Mouse (Mus musculus): ENCODE results near the gene Upb1.
"Not testable (repeated sequence)": the region's sequence is repeated elsewhere in the genome, so short reads cannot be mapped to it uniquely, and the experiment has no call there.

Upb1 gene

DNA sequence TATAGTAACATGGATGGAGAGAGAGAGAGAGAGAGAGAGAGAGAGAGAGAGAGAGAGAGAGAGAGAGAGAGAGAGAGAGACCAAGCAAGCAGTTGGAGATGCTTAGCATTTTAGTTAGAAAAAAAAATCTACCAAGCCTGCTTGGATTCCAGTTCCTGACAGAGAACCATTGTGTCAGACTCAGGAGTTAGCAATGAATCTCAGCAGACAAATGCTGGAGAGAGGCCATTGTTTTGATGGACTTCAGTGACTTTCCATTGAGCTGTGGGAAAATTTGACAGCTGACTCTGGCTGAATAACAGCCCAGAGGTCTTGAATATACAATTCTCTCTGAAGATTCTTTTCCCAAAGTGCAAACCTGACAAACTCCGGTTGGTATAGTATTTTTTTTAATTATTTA, 56.9 kb downstream of the Upb1 start:
- peak; percentile 47 for DNase-seq

DNA sequence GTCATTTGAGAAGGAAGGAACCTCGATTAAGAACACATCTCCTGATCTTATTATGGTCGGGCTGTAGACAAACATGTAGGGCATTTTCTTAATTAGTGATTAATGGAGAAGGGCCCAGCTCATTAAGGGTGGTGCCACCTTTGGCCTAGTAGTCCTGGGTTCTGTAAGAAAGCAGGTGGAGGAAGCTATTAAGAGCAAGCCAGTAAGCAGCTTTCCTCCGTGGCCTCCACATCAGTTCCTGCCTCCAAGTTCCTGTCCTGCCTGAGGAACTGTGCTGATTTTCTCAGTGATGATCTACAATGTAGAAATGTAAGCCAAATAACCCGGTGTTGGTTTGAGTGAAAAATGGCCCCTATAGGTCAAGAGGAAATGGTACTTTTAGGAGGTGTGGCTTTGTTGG, 57.4 kb downstream of the Upb1 start:
- DNase-seq: no peak

DNA sequence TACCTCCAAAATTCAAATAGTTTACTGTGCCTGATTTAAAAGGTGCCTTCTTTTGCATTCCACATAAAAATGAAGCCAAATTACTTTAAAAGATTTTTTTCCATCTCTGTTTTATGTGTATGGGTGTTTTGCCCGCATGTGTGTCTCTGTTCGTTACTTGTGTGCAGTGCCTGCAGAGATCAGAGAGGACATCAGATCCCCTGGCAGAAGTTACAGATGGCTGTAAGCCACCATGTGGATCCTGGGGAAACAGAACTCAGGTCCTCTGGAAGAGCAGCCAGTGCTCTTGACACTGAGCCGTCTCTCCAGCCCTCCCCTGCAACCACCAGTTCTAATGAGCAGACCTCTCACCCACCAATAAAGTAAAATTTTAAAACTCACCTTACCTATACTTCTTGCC, 61.8 kb downstream of the Upb1 start:
- DNase-seq: no peak

DNA sequence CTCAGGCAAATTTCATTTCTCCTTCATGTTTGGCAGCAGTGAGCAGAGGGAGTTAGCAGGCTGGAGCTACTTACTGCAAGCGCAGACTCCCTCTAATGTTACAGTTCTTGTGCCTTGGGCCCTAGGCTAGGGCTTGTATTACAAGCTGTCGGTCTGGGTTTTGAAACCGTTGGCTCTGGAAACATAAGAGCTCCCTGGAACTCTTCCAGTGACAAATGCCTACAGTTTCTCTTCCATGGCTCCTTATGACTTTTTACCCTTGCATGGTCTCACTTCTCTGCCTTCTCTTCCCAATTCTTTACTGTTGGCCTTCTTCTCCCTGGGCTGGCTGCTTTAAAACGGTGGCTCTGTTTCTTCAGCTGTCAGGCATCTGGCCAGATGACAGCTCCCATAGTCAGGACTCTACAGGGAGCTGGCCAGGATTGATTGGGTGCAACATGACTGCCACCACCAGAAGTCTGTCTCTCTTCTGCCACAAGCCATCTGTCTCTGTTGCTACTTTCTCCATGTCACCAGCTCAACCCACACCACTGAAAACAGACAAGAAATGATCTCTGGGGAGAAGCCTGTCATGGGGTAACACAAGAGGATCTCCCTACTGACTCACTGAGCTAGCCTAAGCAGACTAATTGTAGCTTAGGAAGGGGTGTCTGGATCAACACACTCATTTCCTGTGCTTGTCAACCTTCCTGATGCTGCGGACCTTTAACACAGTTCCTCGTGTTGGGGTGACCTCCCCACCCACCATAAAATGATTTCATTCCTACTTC, 65.1 kb downstream of the Upb1 start:
- no peak for DNase-seq

DNA sequence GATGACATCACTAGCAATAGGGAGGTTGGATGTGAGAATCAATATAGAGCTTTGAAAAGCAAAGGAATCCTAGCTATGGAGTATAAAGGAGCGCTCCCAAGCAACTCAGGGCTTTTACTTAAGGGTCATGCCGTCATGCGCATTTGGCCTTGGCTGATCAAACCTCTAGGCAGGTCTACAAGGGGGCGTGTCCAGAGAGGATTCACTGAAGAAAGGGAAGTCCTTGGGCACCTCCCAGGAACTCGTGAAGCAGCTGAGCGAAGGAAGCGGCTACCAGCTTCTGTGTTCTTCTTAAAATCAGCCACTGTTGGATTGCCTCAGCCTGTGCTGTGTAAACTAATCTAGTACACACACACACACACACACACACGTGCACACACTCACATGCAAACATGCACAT, 72.5 kb downstream of the Upb1 start:
- DNase-seq: no peak

DNA sequence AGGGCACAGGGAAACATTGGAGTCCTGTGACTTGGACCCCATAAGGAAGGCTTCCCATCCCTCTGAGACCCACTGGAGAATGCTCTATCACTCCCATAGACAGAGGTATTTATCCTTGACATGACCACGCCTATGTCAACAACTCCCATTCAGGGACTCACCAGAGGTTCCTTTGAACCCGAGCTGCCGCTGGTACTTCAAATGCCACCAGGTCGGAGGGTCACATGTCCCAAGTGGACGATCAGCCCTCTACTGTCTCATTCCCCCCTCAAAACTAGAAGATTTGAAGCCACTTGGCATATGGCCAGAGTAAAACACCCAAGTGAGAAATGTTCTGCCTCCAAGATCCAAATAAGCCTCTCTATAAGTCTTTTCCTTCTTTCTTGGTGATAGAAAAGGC, 73.7 kb downstream of the Upb1 start:
- DNase-seq: no peak

DNA sequence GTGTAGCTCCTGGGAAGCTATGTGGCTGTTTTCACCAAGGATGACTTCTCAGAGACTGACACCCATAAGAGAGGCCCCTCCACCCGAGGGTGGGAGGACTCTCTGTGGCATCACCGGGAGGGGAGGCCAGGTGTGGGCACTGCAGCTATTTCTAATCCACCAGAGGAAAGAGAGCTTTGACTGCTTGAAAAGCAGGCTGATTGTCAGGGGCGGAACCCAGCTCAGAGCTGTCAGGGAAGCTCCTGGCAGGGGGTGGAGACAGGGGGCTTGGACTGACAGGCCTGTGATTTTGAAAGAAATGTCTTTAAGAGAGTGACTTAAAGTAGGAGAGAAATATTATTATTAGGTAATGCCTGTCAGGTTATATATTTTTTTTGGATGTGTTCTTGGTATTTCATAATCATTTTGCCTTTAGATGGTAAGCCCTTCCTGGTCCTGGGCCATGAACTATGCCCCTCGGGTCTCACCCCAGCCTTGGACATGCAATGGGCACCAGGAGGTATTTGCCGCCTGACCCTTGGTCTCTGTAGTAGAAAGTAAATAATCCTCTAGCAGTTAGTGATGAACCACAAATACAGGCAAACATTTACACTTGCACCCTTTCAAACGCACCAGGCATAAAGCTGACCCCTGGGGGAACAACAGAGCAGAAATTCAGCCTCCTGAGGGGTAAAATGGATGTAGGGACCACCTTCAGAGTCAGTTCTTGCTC, 74.4 kb downstream of the Upb1 start:
- not testable (repeated sequence) for DNase-seq

DNA sequence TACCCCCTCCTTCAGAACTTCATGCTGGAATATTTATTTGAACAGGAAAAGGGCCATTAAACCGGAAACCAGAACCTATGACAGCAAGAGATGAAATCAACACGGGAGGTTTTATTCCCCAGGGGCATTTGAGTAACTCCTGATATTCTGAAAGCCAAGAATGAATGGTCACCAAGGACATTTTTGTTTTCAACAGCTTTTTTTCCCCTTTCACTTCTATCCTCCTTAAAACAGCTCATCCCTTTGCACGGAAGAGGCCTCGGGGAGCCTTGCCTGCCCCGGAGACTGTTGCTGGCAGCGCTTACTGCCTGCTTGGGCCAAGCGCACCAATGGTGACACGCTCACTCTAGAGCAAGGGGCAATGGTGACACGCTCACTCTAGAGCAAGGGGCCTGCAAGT, 76.1 kb downstream of the Upb1 start:
- DNase-seq: no peak

DNA sequence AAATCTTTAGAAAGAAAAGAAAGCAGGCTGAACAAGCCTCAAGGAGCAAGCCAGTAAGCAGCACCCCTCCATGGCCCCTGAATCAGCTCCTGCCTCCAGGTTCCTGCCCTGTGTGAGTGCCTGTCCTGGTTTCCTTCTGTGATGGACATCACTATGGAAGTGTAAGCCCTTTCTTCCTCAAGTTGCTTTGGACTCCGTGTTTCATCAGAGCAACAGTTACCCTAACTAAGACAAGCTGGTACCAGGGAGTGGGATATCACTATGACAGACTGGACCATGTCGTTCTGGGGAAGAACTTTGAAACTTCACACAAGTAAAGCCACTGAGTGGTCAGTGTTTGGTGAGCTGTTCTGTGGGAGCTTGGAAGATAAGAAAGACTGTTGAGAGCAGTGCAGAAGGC, 79.0 kb downstream of the Upb1 start:
- no peak for DNase-seq

DNA sequence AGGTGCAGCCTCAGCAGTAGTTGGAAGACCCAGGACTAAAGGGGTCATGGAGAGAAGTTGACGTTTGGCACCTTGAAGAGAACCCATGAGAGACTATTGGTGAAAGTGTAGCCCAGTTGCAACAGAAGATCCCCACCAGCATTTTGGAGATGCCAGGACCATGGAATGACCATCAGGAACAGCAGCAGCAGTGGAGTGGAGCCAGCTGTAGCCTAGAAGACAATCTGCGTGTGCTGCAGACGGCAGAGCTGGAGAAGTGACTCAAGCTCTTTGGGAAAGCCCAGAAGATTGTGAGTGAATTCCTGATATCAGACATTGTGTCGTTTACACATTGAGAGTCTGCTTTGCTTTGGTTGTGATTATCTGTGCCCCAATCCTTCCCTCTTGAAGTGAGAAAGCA, 80.8 kb downstream of the Upb1 start:
- DNase-seq: no peak

DNA sequence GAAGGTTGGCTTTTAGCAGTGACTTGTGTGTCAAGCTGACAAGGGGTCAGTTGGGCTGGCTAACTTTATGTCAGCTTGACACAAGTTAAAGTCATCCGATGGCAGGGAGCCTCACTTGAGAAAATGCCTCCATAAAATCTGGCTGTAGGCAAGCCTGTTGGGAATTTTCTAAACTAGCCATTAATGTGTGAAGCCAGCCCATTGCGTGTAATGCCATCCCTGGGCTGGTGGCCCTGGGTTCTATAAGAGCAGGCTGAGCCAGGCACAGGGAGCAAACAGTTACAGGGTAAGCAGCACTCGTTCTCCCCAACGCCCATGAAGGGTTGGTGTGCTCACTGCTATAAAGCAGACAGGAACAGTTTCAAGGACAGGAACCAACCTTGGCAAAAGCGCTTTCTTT, 81.4 kb downstream of the Upb1 start:
- no peak for DNase-seq

DNA sequence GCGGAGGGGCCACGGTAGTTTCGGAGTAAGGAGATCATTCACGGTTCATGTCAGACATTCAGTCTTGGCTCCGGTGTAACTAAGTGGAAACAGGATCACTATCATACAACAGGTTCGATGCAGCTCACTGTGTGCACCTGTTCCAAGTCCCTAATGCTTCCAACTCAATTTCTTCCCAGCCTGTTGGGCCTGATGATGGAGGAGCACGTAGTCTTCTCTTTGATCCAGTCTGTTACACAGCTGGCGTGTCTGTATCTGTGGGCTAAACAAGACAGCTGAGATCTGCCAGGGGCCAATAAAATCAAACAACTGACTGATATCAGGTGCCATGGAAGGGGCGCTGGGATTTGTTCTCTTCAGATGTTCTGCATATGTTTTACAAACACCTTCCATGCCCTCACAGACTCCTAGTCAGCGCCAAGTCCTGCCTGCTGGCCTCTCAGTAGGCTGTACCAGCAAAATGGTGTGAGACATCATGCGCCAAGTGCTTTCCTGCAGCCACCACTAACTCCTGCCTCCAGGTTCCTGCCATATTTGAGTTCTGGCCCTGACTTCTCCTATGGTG, 82.1 kb downstream of the Upb1 start:
- DNase-seq: no peak

DNA sequence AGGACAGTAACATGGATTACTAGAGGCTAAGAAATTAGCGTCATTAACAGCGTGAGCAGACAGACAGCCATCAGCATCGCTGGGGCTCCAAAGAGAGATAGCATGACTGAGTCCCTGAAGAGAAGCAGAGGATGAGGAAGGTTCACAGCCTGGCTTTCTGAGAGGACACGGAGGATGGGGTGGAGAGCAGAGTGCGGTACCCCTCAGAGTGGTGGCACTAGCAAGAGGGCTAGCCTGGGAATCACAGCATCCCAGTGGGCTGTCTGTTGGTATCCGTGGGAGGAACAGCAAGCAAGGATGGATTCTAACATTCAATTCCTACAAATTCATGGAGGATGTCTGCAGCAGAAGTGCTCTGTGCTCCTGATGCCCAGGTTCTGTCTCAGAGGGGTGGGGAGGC, 83.2 kb downstream of the Upb1 start:
- DNase-seq: no peak

DNA sequence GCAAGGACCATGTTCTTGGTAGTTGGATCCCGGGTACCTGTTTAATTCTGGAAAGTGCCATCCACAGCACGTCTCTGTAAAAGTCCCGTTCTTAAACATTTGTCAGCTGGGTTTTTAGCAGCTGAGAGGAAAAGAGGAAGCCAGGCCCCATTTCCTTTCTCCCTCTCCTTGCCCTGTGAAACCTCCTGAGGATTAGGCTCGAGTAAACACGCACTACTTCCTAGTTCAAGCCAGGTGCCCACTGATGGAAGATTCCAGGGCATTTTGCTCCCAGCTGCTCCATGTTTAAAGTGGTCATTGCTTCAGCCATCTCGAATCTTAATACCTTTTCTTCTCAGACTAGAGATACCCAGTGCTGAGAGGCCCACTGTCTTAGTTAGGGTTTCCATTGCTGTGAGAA, 83.9 kb downstream of the Upb1 start:
- no peak for DNase-seq

DNA sequence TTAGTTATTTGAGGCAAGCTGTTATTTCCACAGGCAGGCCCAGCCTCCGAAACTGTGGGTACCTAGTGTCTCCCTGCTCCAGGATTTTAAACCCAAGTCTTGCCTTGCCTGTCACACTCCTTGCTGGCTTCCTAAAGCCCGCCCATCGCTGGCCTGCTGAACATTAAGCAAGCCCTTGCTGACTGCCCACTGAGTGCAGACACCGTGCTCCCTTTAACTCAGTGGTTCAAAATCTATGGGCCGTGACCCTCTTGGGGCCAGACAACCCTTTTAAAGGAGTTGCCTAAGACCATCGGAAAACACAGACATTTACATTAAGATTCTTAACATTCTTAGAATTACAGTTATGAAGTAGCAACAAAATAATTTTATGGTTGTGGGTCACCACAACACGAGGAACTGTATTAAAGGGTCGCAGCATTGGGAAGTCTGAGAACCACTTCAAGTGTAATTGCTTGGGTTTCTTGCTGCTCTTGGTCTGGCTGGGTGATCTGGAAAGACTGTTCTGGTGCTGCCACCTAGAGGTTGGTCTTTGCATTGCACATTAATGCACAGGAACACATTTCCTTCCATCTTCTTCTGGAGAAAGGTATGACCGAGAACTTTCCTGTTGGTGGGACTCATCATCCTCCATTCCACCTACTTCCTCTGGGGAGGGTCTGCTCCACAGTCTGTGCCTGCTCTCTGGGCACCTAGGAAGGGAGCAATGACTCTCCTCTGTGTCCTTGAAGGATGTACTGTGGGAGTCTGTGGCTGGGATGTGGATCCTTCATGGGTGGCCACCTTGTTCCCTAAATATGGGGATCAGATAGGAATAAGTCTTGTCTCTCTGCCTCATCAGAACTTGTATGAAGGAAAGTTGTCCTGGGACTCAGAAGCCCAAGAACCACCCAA, 85.4 kb downstream of the Upb1 start:
- peak; percentile 87 for DNase-seq

DNA sequence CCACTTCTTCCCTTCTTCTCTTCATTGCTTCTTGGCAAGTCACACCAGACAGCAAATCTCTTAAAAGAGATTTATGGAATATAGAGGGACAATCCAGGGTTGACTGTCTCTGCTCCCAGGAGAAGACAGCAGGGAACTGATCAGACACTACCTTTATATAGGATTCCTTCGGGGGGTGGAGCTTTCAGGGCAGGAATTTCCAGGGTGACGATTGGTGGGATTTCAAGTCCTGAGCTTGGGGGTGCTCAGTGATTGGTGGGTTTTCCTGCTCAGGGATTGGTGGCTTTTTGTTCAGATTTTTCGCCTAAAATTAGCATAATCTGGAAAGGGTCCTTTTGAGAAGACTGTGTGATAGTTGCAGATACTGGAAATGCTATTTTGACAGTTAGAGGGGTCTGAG, 86.2 kb downstream of the Upb1 start:
- DNase-seq: no peak

DNA sequence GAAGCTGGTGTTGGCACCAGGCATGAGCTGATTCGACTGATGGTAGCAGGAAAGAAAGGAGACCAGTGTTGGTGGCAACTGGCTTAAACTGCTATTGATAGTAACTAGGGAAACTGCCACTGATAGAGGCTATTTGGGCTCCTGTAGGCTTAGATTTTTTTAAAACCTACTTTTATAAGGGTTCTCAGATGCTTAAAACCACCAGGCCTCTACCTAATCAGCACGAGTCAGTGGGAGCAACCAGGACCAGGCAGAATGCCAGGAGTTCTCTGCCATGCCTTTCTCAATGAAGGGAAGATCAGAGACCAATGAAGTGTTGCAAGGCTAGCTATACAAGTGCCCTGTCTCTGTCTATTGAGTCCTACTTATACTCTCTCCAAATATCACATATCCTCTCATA, 88.6 kb downstream of the Upb1 start:
- no peak for DNase-seq

DNA sequence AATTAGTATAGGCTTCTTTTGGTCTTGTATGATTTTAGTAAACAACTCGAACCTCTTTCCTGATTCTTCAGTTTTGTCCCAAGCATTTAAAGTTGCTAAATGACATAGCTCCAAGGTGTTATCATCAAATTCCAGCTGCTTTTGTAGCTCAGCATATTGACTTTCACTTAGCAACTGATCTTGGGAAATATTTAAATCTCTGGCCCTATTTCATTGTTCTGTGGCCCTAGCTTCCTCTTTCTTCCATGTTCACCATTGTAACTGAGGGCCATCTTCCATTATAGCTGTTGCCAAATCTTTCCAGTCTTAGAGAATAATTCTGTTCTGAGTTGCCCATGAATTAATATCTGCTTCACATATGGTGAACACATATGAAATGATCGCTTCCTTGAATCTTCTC, 89.8 kb downstream of the Upb1 start:
- no peak for DNase-seq
